Mouse (Mus musculus): ENCODE measurements around the gene Cracr2b.

The Cracr2b gene

DNA sequence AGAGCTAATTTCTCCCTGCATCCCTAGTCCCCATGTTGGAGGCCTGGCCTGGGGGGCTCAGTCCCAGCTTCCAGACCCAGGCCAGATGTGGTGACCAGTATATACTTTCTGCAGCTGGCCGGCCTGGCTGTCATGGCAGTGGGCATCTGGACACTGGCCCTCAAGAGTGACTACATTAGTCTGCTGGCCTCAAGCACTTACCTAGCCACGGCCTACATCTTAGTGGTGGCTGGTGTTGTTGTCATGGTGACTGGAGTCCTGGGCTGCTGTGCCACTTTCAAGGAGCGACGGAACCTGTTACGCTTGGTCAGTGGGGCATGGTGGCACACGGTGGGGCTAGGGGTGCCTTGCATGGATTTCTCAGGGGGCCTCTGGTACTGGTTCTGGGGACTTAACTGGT is 8.5 kb downstream of the Cracr2b start:
- DNase-seq (ENCODE audit: low read depth, low spot score), result no peak

DNA sequence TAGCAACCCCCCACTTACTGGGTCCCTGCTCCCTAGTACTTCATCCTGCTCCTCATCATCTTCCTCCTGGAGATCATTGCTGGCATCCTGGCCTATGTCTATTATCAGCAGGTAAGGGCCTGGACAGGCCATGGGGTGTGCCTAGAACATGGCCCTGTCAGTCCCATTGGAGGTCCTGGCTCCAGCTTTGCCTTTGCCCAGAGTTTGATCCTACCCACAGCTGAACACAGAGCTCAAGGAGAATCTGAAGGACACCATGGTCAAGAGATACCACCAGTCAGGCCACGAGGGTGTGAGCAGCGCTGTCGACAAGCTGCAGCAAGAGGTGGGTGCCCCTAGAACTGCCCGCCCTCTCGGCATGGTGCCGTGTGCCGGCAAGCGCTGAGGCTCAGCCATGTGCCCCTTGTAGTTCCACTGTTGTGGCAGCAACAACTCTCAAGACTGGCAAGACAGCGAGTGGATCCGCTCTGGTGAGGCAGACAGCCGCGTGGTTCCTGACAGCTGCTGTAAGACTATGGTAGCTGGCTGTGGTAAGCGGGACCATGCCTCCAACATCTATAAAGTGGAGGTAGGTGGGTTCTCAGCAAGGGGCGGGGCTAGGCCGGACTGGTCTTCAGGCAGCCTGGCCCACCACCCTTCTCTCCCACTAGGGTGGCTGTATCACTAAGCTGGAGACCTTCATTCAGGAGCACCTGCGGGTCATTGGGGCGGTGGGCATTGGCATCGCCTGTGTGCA is 9.2 kb downstream of the Cracr2b start:
- no peak for DNase-seq (ENCODE audit: low read depth, low spot score)

DNA sequence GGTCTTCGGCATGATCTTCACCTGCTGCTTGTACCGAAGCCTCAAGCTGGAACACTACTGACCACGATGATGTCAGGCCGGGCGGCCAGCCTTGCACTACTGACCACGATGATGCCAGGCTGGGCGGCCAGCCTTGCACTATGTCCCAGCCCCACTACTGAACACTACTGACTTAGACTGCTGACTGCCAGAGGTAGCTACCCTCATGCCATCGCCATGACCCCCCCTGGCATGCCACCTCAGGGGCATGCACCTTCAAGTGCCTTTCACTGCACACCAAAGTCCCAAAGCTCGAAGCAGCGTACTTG is 9.7 kb downstream of the Cracr2b start:
- DNase-seq (ENCODE audit: low read depth, low spot score), result no peak

DNA sequence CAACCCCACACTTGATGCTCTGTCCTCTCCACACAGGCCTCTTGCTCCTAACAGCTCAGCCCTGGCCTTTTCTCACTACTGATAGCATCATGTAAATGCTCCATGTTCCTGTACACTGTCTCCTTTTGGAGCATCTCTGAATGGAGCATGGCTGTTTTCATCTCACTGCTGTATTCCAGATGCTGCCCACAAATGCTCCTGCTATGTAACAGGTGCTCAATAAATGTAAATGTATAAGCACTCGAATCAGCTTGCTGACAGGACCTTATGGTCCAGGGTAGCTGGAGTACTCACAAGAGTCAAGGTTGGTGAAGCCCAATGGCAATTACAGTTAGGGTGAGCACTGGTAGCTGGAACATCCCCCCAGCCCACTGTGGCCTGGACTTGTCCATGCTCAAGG is 10.3 kb downstream of the Cracr2b start:
- DNase-seq (ENCODE audit: low read depth, low spot score), result no peak

DNA sequence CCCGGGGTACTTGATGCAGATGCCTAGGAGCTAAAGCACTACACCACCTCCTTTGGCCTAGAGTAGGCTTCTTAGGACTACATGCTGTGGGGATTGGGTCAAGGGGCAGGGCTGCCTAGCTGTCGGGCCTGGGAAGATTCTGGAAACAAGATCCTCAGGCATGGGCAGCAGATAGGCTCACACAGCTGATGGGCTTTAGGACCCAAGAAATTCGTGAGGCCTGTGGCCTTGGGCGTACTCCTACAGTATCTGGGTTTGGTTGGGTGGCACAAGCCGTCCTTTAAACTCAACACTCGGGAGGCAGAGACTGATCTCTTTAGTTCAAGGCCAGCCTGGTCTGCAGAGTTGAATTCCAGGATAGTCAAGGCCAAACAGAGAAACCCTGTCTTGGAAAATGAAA is 11.3 kb downstream of the Cracr2b start:
- no peak for DNase-seq (ENCODE audit: low read depth, low spot score)

DNA sequence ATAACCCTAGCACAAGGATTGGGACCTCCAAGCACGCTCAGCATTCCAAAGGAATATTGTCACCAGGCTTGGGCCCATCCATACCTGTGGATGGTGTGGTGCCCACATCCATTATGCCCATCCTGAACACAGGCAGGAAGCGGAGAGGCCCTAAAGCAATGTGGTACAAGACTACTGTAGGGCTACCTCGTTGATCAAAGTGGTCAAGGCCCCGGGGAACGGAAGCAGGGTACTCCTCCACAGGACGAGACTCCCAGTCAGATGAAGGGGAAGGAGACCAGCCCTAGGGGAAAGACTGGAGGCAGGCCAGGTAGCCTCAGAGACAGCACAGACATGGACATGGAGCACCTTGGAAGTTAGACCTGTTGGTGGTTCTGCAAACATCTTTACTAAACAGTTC is 11.9 kb downstream of the Cracr2b start:
- DNase-seq (ENCODE audit: low read depth, low spot score), result no peak

DNA sequence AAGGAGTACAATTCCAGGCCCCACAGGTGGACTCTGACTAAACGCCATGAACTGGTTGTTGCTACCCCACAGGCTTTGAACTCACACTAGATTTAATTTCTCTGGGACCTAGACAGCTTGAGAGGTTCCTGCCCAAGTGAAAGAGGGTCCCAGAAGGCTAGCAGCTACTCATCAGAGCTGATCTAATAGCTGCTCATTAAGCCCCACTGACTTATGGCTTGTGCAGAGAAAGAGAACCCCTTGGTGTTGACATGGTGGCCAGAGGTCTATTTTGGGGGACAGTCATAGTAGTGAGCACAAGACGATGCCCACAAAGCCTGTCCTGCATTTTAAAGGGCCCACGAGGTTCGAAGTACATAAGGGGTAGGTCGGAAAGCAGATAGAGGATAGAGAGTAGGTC is 13.3 kb downstream of the Cracr2b start:
- DNase-seq (ENCODE audit: low read depth, low spot score), result no peak

DNA sequence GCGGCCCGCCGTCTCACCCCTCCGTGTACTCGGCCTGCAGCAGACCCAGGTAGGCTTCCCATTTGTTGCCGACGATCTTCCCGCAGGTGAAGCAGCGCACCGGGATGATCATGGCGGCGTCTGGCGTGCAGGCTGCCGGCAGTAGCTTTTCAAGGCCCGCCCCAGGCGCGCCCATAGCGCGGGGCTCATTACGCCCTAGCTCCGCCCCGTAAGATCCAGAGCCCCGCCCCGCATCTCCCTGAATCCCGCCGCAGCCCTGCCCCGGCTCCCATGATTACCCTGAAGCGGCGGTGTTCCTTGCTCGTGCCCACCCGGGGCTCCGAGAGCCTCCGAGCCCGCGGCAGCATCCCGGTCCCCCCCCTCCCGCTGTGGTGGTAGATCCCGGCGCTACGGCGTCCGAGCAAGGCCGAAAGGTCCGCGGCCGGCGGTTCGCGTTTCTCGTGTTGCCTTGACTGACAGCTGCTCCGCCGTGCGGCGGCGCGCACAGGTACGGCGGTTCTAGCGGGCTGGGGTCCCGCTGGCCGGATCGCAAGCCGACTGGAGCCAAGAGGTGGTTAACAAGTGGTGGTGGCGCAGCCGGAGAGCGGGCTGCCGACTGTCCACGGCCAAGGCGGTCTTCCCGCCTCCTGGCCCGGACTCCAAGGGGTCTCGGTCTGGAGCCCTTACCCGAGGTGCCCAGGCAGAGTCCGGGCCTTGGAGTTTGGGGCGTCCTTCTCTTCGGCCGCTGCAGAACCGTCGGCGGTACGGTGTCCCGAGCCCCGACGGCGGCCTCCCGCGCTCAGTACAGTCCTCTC is 14.3 kb downstream of the Cracr2b start, which contains the start of the genes Polr2l and Tspan4:
Gene Polr2l, minus strand, starts transcription at position 122 of the 794 bp plus-strand sequence.
Gene Tspan4, plus strand, starts transcription at position 230 of the 794 bp plus-strand sequence.
- peak; percentile 79 for DNase-seq (ENCODE audit: low read depth, low spot score)

DNA sequence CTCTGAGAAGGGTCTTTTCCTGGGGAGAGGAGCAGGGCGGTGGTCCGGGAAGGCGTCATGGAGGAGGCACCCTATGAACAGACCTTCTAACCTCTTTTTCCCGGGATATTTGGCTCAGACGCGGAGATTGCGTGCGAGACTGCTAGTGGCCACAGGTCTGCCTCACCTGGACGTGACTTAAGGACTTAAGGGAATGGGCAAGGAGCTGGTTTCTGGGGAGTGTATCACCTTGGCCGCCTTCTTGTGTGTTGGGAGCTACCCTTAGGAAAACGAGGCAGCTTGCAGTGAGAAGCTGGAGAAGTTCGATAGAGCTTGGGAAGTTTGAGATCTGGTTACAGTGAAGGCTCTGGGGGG is 14.9 kb downstream of the Cracr2b start:
- no peak for DNase-seq (ENCODE audit: low read depth, low spot score)

DNA sequence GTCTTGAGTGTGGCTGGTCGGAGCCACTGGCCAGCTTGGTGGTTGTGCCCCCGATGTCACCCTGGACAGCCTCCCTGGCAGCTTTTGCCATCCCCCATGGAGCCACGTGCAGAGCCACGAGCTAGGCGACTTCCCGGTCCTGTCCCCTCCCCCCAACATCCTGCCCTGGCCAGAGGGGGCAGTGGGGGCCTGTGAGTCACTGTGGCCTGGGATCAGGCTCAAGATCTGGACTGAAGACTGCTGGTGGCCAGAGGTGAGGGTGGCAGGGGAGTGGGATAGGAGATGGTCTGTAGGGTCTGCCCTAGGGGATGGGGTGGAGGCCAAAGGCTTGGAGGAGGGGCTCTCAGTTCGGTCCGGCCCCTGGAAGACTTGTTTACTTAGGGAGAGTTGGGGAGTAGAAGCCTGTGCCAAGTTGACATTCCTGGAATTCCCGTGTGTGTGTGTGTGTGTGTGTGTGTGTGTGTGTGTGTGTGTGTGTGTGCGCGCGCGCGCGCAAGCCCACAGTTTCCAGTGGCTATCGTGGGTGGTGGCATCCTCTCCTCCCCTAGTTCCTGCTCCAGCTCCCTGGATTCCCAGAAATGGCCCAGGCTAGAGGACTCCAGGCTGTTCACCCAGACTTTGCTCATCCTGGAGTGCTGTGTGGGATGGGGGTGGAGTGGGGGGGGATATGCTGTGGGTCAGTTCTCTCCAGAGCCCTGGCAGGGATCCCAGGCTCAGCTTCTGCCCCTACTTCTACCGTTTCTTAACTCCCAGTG is 15.5 kb downstream of the Cracr2b start:
- DNase-seq (ENCODE audit: low read depth, low spot score), result no peak

DNA sequence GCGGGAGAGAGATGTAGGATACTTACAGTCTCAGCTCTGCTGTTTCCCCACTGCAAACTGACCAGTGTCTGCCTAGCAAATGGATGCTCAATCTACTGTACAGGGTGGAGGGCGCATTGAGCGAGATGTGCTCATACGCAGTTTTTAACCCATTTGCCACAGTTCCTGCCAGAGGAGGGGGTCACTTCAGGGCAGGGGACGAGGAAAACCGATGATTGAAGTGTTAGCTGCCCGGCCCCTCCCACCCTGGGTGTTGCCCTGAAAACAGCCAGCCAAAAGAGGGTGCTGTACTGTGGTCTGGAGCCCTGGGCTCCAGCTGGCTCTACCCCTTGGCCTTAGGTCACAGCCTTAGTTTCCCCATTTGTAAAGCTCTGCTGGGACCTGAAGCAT is 16.1 kb downstream of the Cracr2b start:
- no peak for DNase-seq (ENCODE audit: low read depth, low spot score)

DNA sequence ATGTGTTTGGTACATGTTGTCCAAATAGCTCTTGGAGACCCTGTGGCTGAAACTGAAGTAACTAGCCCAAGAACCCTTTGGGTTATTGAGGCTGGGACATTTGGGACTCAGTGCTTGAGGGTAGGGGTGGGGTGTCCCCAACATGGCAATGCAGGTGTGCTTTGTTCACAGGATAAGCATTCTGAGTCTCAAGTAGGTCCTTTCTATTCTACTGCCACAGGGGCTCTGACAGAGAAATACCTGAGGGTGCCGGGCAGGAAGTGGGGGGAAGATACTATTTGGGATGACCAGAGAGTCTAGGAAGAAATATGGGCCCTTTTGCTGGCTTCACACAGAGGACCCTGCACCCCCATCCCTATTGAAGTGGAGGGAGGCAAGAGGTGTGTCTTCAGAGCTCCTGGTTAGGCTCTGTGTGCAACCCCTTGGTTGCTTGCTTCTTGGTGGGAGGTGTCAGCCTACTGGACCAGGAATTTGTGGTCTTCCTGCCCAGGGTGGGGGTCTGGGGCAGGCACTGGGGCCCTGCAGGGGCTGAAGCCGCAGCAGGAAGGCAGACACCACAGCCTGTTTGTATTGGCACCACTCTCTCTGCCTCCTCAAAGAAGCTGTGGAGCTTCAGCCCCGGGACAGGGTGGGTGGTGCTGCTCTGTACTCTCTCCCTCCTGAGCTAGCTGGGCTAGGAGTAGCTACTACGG is 16.8 kb downstream of the Cracr2b start:
- no peak for DNase-seq (ENCODE audit: low read depth, low spot score)

DNA sequence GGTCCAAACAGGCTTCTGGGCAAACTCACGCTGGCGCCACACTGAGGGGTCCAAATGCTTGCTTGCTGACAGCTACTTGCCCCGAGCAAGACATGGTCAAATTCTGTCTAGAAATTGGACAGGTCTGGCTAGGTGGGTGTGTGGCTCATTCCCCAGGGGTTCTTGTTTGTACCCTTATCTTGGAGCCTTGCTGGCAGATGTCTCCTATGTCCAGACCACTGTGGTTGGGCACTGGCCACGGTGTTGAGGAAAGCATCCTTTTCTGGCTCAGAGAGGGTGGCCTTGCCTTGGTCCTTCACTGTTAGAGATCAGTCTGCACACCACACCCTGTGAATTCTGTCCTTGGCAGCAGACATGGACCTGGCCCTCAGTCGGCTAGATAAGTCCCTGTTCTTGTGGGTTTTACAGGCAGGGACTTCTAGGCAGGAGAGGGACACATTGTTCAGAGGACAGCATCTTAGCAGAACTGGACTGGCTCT is 17.4 kb downstream of the Cracr2b start:
- no peak for DNase-seq (ENCODE audit: low read depth, low spot score)

DNA sequence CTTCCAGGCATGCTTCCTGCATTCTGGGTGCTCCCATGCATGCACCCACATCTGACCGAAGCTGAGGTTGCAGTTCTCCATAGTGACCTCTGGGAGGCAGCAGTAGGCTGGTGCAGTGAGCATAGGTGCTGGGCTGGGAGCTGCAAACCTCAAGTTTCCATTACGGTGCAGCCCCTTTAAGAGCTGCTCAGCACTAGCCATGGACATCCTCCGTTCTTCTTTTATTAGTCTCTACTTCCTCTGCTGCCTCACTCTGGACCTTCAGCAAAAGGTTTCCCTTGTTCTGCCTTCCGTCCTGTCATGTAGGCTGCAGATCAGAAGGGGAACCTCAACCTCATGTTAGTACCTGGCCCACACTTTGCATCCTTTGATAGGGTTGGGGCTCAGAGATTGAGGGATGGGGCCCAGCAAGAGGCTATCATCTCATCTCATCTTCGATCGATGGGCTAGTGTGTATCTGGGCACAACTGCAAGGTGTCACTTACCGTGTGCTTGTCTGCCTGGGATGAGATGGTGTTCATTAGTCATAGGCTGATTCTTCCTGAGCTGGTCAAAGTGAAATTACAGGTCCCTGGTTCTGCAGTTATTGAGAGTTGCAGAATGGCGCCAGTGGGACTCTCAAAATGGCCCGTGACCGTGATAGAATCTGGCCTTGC is 20.1 kb downstream of the Cracr2b start:
- peak; percentile 72 for DNase-seq (ENCODE audit: low read depth, low spot score)

DNA sequence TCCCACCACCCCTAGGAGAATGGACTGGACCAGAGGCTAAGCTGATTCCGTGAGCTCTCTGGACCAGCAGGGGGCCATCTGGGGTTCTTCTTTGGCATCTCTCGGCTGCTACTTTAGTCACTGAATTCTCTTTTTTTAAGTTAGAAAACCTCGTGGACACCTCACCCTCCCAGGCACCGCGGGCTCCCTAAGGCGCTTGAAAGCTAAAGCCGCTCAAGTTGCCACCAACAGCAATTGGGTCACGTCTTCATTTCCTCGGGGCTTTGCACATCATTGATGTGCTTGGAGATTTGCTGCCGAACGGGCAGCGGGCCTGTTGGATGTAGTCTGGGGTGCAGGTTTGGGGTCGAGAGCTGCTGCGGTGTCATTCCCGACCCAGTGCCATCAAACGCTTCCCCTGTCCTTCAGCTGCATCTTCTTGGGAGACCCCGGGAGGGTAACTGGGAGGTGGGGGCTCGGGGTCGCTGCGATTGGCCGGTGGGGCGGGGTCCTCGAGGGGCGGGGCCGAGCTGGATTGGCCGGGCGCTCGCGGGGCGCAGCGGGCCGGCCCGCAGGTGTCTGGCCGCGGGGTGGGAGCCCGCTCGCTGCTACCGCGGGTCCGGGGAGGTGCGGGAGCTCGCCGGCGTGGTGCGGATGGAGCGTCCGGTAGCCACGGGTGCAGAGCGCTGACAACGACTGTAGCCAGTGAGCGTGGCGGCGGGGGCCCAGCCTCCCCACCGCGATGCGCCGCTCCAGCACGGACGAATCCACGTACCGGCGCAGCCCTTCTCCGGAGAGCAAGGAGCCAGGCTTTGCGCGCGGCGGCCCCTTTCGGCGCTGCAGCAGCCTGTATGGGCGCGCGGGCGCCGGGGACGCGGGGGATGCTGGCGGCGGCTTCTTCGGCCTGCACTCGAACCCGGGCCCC is 20.9 kb downstream of the Cracr2b start:
- DNase-seq (ENCODE audit: low read depth, low spot score), result peak; percentile 60

DNA sequence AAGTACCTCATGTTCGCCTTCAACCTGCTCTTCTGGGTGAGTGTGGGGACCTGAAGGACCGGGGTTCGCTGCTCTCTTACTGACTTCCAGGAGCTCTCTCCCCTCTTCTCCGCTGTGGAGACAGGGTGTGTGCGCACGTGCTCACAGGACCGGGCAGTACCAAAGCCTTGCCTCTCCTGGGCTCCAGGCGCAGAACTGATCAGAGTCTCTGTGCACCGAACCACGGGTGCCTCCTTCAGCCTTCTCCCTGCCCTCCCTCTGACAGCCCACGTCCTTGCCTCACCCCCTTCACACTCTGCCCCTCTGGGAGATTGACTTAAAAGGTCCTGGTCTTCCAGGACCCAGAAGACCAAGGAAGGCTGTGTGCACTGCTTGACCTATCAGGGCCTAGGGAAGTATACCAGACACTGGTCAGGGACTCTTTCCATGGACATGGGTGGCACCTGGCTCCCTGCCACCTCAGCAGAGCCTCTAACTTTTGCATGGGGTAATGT is 21.7 kb downstream of the Cracr2b start:
- no peak for DNase-seq (ENCODE audit: low read depth, low spot score)

DNA sequence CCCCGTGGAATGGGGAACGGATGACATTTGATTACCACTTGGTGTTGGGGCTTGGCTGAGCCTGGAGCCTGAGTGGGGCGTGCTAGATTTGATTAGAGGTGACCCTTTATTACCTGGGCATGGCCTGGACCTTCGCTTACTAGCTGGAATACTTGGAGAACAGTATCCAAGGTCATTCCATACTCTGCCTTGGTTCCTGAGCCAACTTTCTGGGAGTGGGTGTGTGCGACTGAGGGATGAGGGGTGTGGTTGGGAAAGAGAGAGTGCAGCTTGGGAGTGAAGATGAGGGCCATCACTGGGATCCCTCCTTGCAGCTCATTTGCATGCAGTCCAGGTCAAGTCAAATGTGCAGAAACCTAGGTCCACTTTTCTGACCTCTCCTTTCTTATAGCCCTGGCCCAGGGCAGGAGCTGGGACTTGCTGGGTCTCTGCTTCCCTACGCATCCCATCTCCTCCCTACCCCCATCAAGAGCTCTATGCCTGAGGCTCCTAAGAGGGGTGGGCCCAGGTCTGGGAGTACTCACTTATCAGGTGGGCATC is 22.3 kb downstream of the Cracr2b start:
- DNase-seq (ENCODE audit: low read depth, low spot score), result no peak

DNA sequence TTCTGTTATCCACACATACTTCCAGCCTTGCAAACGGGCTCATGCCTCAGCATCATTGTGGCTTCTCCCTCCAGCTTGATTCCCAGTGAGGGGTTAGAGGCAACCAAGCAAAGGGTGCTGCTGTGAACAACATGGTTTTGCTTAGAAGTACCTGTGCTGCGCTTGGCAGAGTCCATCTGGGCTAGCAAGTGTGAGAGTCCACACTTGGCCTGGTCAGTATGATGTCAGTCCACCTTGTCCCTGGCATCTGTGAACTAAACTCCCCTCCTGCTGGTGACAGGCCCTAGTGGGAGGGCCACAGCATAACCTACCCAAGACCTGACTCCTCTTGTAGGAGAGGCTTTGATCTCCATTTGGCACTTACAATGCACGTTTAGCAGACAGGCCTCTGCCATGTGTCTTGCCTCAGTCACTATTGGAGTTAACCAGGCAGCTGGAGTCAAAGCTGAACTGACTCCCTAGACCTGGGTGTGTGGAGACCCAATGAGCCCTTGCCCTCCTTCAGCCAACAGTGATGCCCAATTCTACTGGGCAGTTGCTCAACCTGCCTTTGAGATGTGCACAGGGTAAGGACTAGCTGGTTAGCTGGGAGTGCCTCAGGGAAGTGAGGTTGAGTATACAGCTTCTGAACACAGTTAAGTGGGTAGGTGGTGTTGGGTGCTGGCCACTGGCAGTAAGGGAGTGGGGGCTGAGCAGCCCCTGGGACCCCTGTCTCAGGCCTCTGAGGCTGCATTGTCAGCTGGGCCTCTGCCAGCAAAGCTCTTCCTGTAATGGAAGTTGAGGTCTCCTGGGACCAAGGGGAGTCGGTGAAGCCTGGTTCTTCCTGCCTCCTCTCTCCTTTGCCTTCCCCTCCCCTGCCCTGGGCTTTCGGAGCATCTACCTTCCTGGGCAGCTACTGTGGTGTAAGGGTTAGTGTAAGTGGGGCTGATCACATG is 23.6 kb downstream of the Cracr2b start:
- DNase-seq (ENCODE audit: low read depth, low spot score), result no peak

DNA sequence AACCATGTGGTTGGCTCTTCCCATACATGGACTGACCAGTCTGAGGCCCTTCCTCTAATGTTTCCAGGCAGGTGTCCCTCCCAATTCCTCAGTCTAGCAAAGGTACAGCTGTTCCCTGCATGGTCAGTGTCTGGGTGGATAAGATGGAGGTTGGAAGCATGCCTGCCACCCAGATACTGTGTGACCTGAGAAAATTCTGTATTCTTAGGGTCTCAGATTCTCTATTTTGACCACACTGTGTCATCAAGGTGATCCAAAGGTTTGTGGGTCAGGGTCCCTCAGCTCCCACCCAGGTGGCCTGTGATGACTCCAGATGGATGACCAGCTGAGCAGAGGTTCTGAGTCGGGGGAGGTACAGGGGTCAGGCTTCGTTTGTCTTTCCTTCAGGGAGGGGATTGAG is 24.3 kb downstream of the Cracr2b start:
- DNase-seq (ENCODE audit: low read depth, low spot score), result no peak

All from retina, postnatal 7 days (tissue).